ENCODE assay signal across 18 mouse cellular contexts in genomic region chr6:142804402-142804801, GRCm38 (mm10). TPM values are rescaled to one million over a fixed set of nuclear protein-coding genes. Genes with fewer than 3 reads are reported as not detected.
"Had no signal": no experiment of that assay in that cellular context is flagged by ENCODE, and none has a peak within 500 bp of the region (broad histone marks: within the 10 kb centered on the region; RNA-seq: fewer than 3 reads in every experiment).

Gene Sult6b2 (minus strand): TSS chr6:142804502.

- H3K27me3 ChIP-seq: neural tube, embryonic 12.5 days; neural tube, embryonic 13.5 days; stomach, embryonic 15.5 days had no signal

- H3K4me3 ChIP-seq: neural tube, embryonic 12.5 days; neural tube, embryonic 13.5 days; stomach, embryonic 15.5 days had no signal

- DNase-seq: retina, postnatal 1 day; right cerebral cortex, adult 18-20 months; right cerebral cortex, postnatal 14 days; right cerebral cortex, postnatal 25 days; right cerebral cortex, postnatal 4 days; spleen, adult 18-20 months; thymus, adult 2 months; thymus, postnatal 14 days; thymus, postnatal 25 days; thymus, postnatal 36 days; thymus, postnatal 4 days had no signal

- H3K4me1 ChIP-seq: stomach, embryonic 15.5 days had no signal

- H3K4me2 ChIP-seq: neural tube, embryonic 12.5 days; neural tube, embryonic 13.5 days; stomach, embryonic 15.5 days had no signal

- H3K36me3 ChIP-seq: neural tube, embryonic 12.5 days; neural tube, embryonic 13.5 days; stomach, embryonic 15.5 days had no signal

- H3K9ac ChIP-seq: neural tube, embryonic 12.5 days; neural tube, embryonic 13.5 days; stomach, embryonic 15.5 days had no signal

- H3K27ac ChIP-seq: neural tube, embryonic 12.5 days; neural tube, embryonic 13.5 days; stomach, embryonic 15.5 days; stomach, postnatal 0 days had no signal

- H3K9me3 ChIP-seq: neural tube, embryonic 12.5 days; neural tube, embryonic 13.5 days; stomach, embryonic 15.5 days had no signal

RNA-seq across cellular contexts. Expression of gene Sult6b2, which starts in this region (rescaled TPM):
- polyA plus RNA-seq: spleen, adult 2 months; stomach, embryonic 14.5 days; stomach, postnatal 0 days; urinary bladder, adult 2 months had no signal
